Mouse (Mus musculus) liver, postnatal 0 days (tissue): ENCODE results near the gene Rps4x.

Source experiments
- CTCF ChIP-seq: sonication (generic); IDR thresholded peaks from 2 replicates; pipeline ENCODE4 v1.5.1; 2016; ENCODE audit warnings: antibody characterized with exemption, low read depth
- EP300 ChIP-seq: IDR thresholded peaks from 2 replicates; pipeline ENCODE4 v1.6.1; 2016; ENCODE audit warnings: antibody characterized with exemption, low read depth, mild to moderate bottlenecking

DNA sequence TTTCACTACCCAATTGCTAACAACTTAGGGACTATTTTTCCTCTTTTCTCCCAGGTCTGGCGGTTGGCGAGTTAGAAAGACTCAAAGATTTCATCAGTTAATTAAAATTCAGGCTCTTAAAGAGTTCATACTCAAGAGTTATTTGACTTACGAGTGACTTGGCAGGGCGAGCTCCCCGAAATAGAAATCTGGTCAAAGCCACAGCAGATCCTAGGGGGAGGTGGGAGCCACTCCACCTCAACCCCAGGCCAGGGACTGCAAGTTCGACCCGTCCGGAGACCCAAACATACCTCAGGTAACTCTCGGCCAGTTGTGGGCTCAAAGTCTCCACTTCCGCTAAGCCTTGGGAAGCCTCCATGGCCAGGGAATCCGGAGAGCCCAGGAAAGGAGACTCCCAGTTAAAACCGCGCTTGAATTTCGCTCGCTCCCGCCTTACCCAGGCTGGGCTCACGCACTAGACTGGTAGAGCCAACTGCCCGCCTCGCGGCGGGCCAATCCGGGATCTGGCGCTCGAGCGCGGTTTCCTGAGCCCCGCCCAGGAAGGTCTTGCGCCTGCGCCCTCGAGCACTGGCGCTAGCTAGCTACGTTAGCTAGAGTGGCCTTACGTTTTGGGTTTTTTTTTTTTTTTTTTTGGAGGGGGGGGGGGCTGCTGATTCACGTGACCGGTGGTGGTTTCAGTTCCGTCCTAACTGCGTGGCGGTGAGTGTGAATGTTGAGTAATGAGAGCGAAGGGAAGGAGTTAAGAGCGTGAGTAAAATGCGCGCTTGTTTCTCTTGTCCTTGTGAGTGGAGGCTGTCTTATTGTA lies 32.4 kb downstream of the Rps4x start, which contains the start of gene Ercc6l:
- no peak; the same call in 1 of the 2 replicates for TF ChIP-seq CTCF
- peak; percentile 36; the same call in 1 of the 2 replicates for TF ChIP-seq EP300
